Mouse (Mus musculus) hindbrain, embryonic 14.5 days (tissue): ENCODE measurements around the gene Becn1. TPM values are rescaled to one million over a fixed set of nuclear protein-coding genes. Genes with fewer than 3 reads are reported as not detected.

ENCODE experiments used
- ATAC-seq: fragments of 200-750 bp; cut with Nextera tagmentation; 2 replicates; pipeline ENCODE4 v1.8.0; 2017; ENCODE audit warnings: moderate number of reproducible peaks, mild to moderate bottlenecking, moderate TSS enrichment, moderate library complexity; ENCODE audit not compliant: low FRiP score
- DNase-seq: peaks from one replicate; pipeline ENCODE4 v3.0.0-alpha.2; 2015; ENCODE audit warnings: low spot score
- H3K27ac ChIP-seq: fragments of 300-500 bp; sonication (generic); 2 replicates; pipeline ENCODE4 v1.5.1; 2014; ENCODE audit warnings: mild to moderate bottlenecking, moderate library complexity
- H3K27me3 ChIP-seq: fragments of 300-500 bp; sonication (generic); 2 replicates; pipeline ENCODE4 v1.6.1; 2014; ENCODE audit warnings: mild to moderate bottlenecking, low read length, mixed read lengths; ENCODE audit not compliant: control insufficient read depth, insufficient read depth
- H3K36me3 ChIP-seq: fragments of 300-500 bp; sonication (generic); replicated peaks from 2 replicates; pipeline ENCODE4 v1.6.1; 2014; ENCODE audit not compliant: control insufficient read depth, insufficient read depth
- H3K4me1 ChIP-seq: fragments of 300-500 bp; sonication (generic); replicated peaks from 2 replicates; pipeline ENCODE4 v1.6.1; 2014; ENCODE audit warnings: antibody characterized with exemption, low read length, mixed read lengths; ENCODE audit not compliant: control insufficient read depth, insufficient read depth
- H3K4me2 ChIP-seq: fragments of 300-500 bp; sonication (generic); replicated peaks from 2 replicates; pipeline ENCODE4 v1.6.1; 2014; ENCODE audit warnings: mild to moderate bottlenecking, moderate library complexity
- H3K4me3 ChIP-seq: fragments of 300-500 bp; sonication (generic); replicated peaks from 2 replicates; pipeline ENCODE4 v1.5.1; 2014; ENCODE audit warnings: mild to moderate bottlenecking, low read length
- H3K9ac ChIP-seq: fragments of 300-500 bp; sonication (generic); 2 replicates; pipeline ENCODE4 v1.6.1; 2014
- H3K9me3 ChIP-seq: fragments of 300-500 bp; sonication (generic); 2 replicates; pipeline ENCODE4 v1.6.1; 2016; ENCODE audit warnings: low read length; ENCODE audit not compliant: control insufficient read depth
- WGBS: fragments of 180-500 bp; shearing (Covaris S2); extraction: QIAGEN DNeasy Blood & Tissue Kit; methylation state at CpG from one replicate; pipeline ENCODE4 v1.1.7; 2014; 5-methylcytosine and 5-hydroxymethylcytosine counted together
- polyA plus RNA-seq: library from polyadenylated mRNA; unstranded; fragments of >200 nt; fragmentation: Nextera tagmentation; extraction: Ambion mirVana; gene quantifications from 2 replicates; pipeline ENCODE4 v1.2.1, GENCODE M21; 2014

Gene Becn1
- polyA plus RNA-seq, 1 experiment from 2014 or later: 172 TPM

- H3K4me1 ChIP-seq: peaks cover 12% of the 10 kb centered on the region
- H3K4me2 ChIP-seq: peak overlapping the region; percentile 99
- peaks cover 34% of the 10 kb centered on the region for H3K36me3 ChIP-seq
- peak overlapping the region; percentile 65; the same call in 1 of the 2 replicates for H3K4me3 ChIP-seq
- H3K9ac ChIP-seq: peak overlapping the region; percentile 90
- no peaks in the 10 kb centered on the region for H3K9me3 ChIP-seq
- H3K27me3 ChIP-seq: no peaks in the 10 kb centered on the region
- no peak for DNase-seq
- 75% methylated on average over 7 of the region's 7 CpGs for WGBS
- no peak overlapping the region for H3K27ac ChIP-seq
- no peak for ATAC-seq
Observed at GRCm38 (mm10) chr11:101300881-101301280, 1.2 kb downstream of the Becn1 start.

- 92% methylated on average over 8 of the region's 8 CpGs for WGBS
- H3K4me2 ChIP-seq: no peak overlapping the region
- H3K4me1 ChIP-seq: no peaks in the 10 kb centered on the region
- ATAC-seq (no peak), DNase-seq (no peak)
- H3K27ac ChIP-seq: no peak overlapping the region
- H3K9me3 ChIP-seq: no peaks in the 10 kb centered on the region
- H3K36me3 ChIP-seq: peaks cover 91% of the 10 kb centered on the region
- H3K9ac ChIP-seq: no peak overlapping the region
- no peak overlapping the region for H3K4me3 ChIP-seq
- H3K27me3 ChIP-seq: no peaks in the 10 kb centered on the region
Observed at GRCm38 (mm10) chr11:101295191-101295590, 6.9 kb downstream of the Becn1 start.

GRCm38 (mm10) chr11:101291231-101291630, 10.9 kb downstream of the Becn1 start:
- Histone ChIP-seq H3K27me3 (no peaks in the 10 kb centered on the region), H3K4me1 (no peaks in the 10 kb centered on the region), H3K4me2 (no peak overlapping the region), H3K9me3 (no peaks in the 10 kb centered on the region), H3K36me3 (peaks cover 98% of the 10 kb centered on the region), H3K27ac (no peak overlapping the region), H3K9ac (no peak overlapping the region), H3K4me3 (no peak overlapping the region)
- DNase-seq: no peak
- no peak for ATAC-seq
- 96% methylated on average over 8 of the region's 8 CpGs for WGBS

GRCm38 (mm10) chr11:101287306-101287705, 14.8 kb downstream of the Becn1 start:
- H3K9me3 ChIP-seq: no peaks in the 10 kb centered on the region
- H3K4me2 ChIP-seq: no peak overlapping the region
- H3K27ac ChIP-seq: no peak overlapping the region
- H3K27me3 ChIP-seq: no peaks in the 10 kb centered on the region
- WGBS: 89% methylated on average over 9 of the region's 9 CpGs
- H3K4me3 ChIP-seq: no peak overlapping the region
- H3K9ac ChIP-seq: no peak overlapping the region
- ATAC-seq (no peak), DNase-seq (no peak)
- peaks cover 67% of the 10 kb centered on the region for H3K36me3 ChIP-seq
- H3K4me1 ChIP-seq: no peaks in the 10 kb centered on the region

GRCm38 (mm10) chr11:101283805-101284204, 18.3 kb downstream of the Becn1 start:
- DNase-seq: no peak
- Histone ChIP-seq H3K4me3 (no peak overlapping the region), H3K4me1 (no peaks in the 10 kb centered on the region), H3K9ac (no peak overlapping the region), H3K27me3 (no peaks in the 10 kb centered on the region), H3K9me3 (no peaks in the 10 kb centered on the region), H3K4me2 (no peak overlapping the region), H3K36me3 (peaks cover 32% of the 10 kb centered on the region), H3K27ac (no peak overlapping the region)
- no peak for ATAC-seq
- whole genome bisulfite sequencing: 76% methylated on average over 4 of the region's 4 CpGs

GRCm38 (mm10) chr11:101282896-101283295, 19.2 kb downstream of the Becn1 start:
- Histone ChIP-seq H3K4me3 (no peak overlapping the region), H3K27me3 (no peaks in the 10 kb centered on the region), H3K27ac (no peak overlapping the region), H3K9me3 (no peaks in the 10 kb centered on the region), H3K9ac (no peak overlapping the region), H3K4me1 (peaks cover 5% of the 10 kb centered on the region), H3K36me3 (peaks cover 23% of the 10 kb centered on the region), H3K4me2 (no peak overlapping the region)
- DNase-seq: no peak
- WGBS: 33% methylated on average over 5 of the region's 5 CpGs
- ATAC-seq: no peak

- H3K4me2 ChIP-seq: no peak overlapping the region
- ATAC-seq: no peak
- H3K4me3 ChIP-seq: no peak overlapping the region
- H3K27ac ChIP-seq: no peak overlapping the region
- peaks cover 4% of the 10 kb centered on the region; the same call in 1 of the 2 replicates for H3K36me3 ChIP-seq
- H3K9me3 ChIP-seq: no peaks in the 10 kb centered on the region
- H3K4me1 ChIP-seq: peaks cover 13% of the 10 kb centered on the region
- no peak overlapping the region for H3K9ac ChIP-seq
- WGBS: 50% methylated on average over 7 of the region's 7 CpGs
- no peak for DNase-seq
- H3K27me3 ChIP-seq: no peaks in the 10 kb centered on the region
Observed at GRCm38 (mm10) chr11:101280837-101281236, 21.2 kb downstream of the Becn1 start.

GRCm38 (mm10) chr11:101279193-101279569, 22.9 kb downstream of the Becn1 start:
- Histone ChIP-seq H3K27me3 (no peaks in the 10 kb centered on the region), H3K4me2 (peak overlapping the region; percentile 88), H3K4me3 (peak overlapping the region; percentile 59), H3K9me3 (no peaks in the 10 kb centered on the region), H3K27ac (no peak overlapping the region), H3K36me3 (no peaks in the 10 kb centered on the region), H3K9ac (no peak overlapping the region), H3K4me1 (peaks cover 13% of the 10 kb centered on the region)
- WGBS: 61% methylated on average over 14 of the region's 14 CpGs
- ATAC-seq (peak; percentile 32; the same call in 1 of the 2 replicates), DNase-seq (no peak)

GRCm38 (mm10) chr11:101278223-101279192, 23.6 kb downstream of the Becn1 start, which contains the start of the genes Cntd1 and Coa3:
TSS of gene Cntd1 (plus strand) at chr11:101279012.
TSS of gene Coa3 (minus strand) at chr11:101279114.
- peak; percentile 95 for ATAC-seq

More at GRCm38 (mm10) chr11:101278223-101279192, 23.6 kb downstream of the Becn1 start, which contains the start of the genes Cntd1 and Coa3:
- Histone ChIP-seq H3K4me3 (peak within 1 kb of the TSS; percentile 59), H3K27me3 (no peaks in the 10 kb centered on the region), H3K9me3 (no peaks in the 10 kb centered on the region), H3K4me1 (peaks cover 13% of the 10 kb centered on the region), H3K4me2 (peak within 1 kb of the TSS; percentile 88), H3K27ac (peak within 1 kb of the TSS; percentile 69), H3K36me3 (no peaks in the 10 kb centered on the region), H3K9ac (peak within 1 kb of the TSS; percentile 75)
- 12% methylated on average over 45 of the region's 45 CpGs for WGBS
- DNase-seq: peak; percentile 90
